Mouse (Mus musculus) hindbrain, postnatal 0 days (tissue): ENCODE measurements at regions not wholly inside any gene's neighbourhood (a gene's known extent, or its start where the extent isn't known, plus 50 kb on each side); places are given as distances from the start of the nearest gene placed in this dataset.
"Not testable (repeated sequence)": the region's sequence is repeated elsewhere in the genome, so short reads cannot be mapped to it uniquely, and the experiment has no call there.

Experiments
- ATAC-seq: fragments of 200-750 bp; cut with Nextera tagmentation; 2 replicates; pipeline ENCODE4 v1.8.0; 2017; ENCODE audit warnings: mild to moderate bottlenecking, moderate TSS enrichment, moderate library complexity
- DNase-seq: peaks from one replicate; pipeline ENCODE4 v3.0.0-alpha.2; 2015; ENCODE audit warnings: low spot score
- H3K27ac ChIP-seq: fragments of 300-500 bp; sonication (generic); 2 replicates; pipeline ENCODE4 v1.5.1; 2014; ENCODE audit warnings: mild to moderate bottlenecking
- H3K27me3 ChIP-seq: fragments of 300-500 bp; sonication (generic); 2 replicates; pipeline ENCODE4 v1.6.1; 2014; ENCODE audit warnings: low read length, mixed read lengths; ENCODE audit not compliant: insufficient read depth
- H3K36me3 ChIP-seq: fragments of 300-500 bp; sonication (generic); 2 replicates; pipeline ENCODE4 v1.6.1; 2014; ENCODE audit warnings: low read length, mixed read lengths; ENCODE audit not compliant: insufficient read depth
- H3K4me1 ChIP-seq: fragments of 300-500 bp; sonication (generic); 2 replicates; pipeline ENCODE4 v1.6.1; 2014; ENCODE audit warnings: antibody characterized with exemption, low read length, mixed read lengths; ENCODE audit not compliant: insufficient read depth
- H3K4me2 ChIP-seq: fragments of 300-500 bp; sonication (generic); 2 replicates; pipeline ENCODE4 v1.6.1; 2014; ENCODE audit warnings: low read depth, mild to moderate bottlenecking, low read length, moderate library complexity, mixed read lengths
- H3K4me3 ChIP-seq: fragments of 300-500 bp; sonication (generic); 2 replicates; pipeline ENCODE4 v1.5.1; 2014; ENCODE audit warnings: low read length
- H3K9ac ChIP-seq: fragments of 300-500 bp; sonication (generic); replicated peaks from 2 replicates; pipeline ENCODE4 v1.6.1; 2014; ENCODE audit warnings: mild to moderate bottlenecking, low read length, moderate library complexity, mixed read lengths
- H3K9me3 ChIP-seq: fragments of 300-500 bp; sonication (generic); 2 replicates; pipeline ENCODE4 v1.6.1; 2016; ENCODE audit warnings: low read length, mixed read lengths
- CTCF ChIP-seq: IDR thresholded peaks from 2 replicates; pipeline ENCODE4 v1.5.1; 2016; ENCODE audit warnings: antibody characterized with exemption, control low read depth, low read depth
- WGBS: fragments of 180-500 bp; shearing (Covaris S2); extraction: QIAGEN DNeasy Blood & Tissue Kit; methylation state at CpG from one replicate; pipeline ENCODE4 v1.1.7; 2014; 5-methylcytosine and 5-hydroxymethylcytosine counted together

GRCm38 (mm10) chrY:4150031-4150430 is 378.6 kb downstream of the Gm3376 start:
- DNase-seq, result peak; percentile 22
- ATAC-seq, result not testable (repeated sequence)

GRCm38 (mm10) chrY:4150681-4151080 is 379.2 kb downstream of the Gm3376 start:
- H3K27me3 ChIP-seq, DNase-seq, H3K9me3 ChIP-seq, H3K4me2 ChIP-seq, H3K4me1 ChIP-seq, H3K27ac ChIP-seq, ATAC-seq, H3K4me3 ChIP-seq, H3K9ac ChIP-seq, H3K36me3 ChIP-seq: not testable (repeated sequence)
- WGBS, result 92% methylated on average over 5 of the region's 7 CpGs

More at GRCm38 (mm10) chrY:4150031-4150430, 378.6 kb downstream of the Gm3376 start:
- not testable (repeated sequence) for H3K9me3 ChIP-seq, H3K27ac ChIP-seq, H3K27me3 ChIP-seq, H3K4me1 ChIP-seq, H3K4me2 ChIP-seq, H3K4me3 ChIP-seq, H3K36me3 ChIP-seq, H3K9ac ChIP-seq
- 85% methylated on average over 2 of the region's 9 CpGs for WGBS

DNA sequence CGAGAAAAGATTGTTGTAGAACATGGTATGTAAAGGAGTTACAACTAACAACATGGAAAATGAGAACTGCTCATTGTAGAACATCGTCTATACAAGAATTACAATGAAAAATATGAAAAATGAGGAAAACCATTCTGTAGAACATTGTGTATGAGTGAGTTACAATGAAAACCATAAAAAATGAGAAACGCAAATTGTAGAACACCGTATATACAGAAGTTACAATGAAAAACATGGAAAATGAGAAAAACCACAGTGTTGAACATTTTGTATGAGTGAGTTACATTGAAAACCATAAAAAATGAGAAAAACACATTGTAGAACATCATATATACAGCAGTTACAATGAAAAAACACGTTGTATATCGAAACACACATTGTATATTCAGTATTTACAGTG is 381.5 kb downstream of the Gm3376 start:
- not testable (repeated sequence) for H3K4me3 ChIP-seq, H3K27ac ChIP-seq, H3K9me3 ChIP-seq, H3K9ac ChIP-seq, H3K36me3 ChIP-seq, H3K4me2 ChIP-seq, H3K27me3 ChIP-seq, H3K4me1 ChIP-seq, ATAC-seq, DNase-seq
- 73% methylated on average over 3 of the region's 6 CpGs for WGBS

DNA sequence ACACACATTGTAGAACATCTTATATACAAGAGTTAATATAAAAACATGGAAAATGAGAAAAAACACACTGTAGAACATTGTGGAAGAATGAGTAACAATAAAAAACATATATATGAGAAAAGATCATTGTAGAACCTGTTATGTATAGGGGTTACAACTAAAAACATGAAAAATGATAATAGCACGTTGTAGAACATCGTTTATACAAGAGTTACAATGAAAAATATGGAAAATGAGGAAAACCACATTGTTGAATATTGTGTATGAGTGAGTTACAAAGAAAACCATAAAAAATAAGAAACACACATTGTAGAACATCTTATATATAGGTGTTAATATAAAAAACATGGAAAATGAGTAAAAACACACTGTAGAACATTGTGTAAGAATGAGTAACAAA is 388.9 kb downstream of the Gm3376 start:
- 71% methylated on average over 2 of the region's 2 CpGs for WGBS
- ATAC-seq (no peak), DNase-seq (no peak)
- Histone ChIP-seq H3K4me2 (no peak overlapping the region), H3K9ac (no peak overlapping the region), H3K27ac (no peak overlapping the region), H3K36me3 (no peaks in the 10 kb centered on the region), H3K9me3 (no peaks in the 10 kb centered on the region), H3K4me1 (no peaks in the 10 kb centered on the region), H3K27me3 (no peaks in the 10 kb centered on the region), H3K4me3 (no peak overlapping the region)
- TF ChIP-seq CTCF, result no peak
